In the genomic region with DNA sequence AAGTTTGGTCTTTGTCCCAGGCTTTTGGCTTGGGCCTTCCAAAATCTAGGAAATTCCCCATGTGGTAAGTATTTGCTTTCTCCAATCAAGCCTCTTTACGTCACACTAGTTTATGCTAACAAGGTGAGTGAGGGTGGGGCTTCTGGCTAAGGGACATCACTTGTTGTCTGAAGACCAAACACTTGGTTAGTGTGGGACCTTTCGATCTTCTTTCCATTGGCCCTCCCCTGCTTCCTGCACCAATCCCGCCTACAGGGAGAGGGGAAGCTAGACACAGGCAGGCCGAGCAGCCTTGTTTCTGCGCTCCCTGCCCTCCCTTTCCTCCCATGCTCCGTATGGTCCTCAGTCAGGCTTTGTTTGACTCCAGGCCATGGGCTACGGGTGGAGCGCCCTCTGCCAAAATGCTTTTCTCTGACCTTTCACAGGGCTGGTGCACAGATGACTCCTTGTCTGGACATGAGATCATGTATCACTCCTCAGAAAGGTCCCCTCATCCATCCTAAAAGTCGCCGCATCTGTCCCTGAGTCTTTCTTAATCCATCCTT, we compare ENCODE assay signal across 15 mouse cellular contexts.
"Had no signal": no experiment of that assay in that cellular context is flagged by ENCODE, and none has a peak within 500 bp of the region (broad histone marks: within the 10 kb centered on the region; RNA-seq: fewer than 3 reads in every experiment).

No protein-coding gene starts in this region.

- DNase-seq: kidney, adult 18-20 months; kidney, adult 9 months; kidney, postnatal 14 days; layer of hippocampus, adult 9-11 months; layer of hippocampus, postnatal 36 days; liver, embryonic 13.5 days; lung, adult 2 months; lung, postnatal 14 days; lung, postnatal 4 days; midbrain, embryonic 14.5 days; retina, postnatal 1 day; right cerebral cortex, postnatal 25 days; thymus, adult 2 months; thymus, postnatal 14 days; thymus, postnatal 4 days had no signal
